Mouse (Mus musculus) small intestine, adult 2 months (tissue): ENCODE measurements around the gene Gm11444. TPM values are rescaled to one million over a fixed set of nuclear protein-coding genes. Genes with fewer than 3 reads are reported as not detected.

Source experiments
- H3K27ac ChIP-seq: fragments of 200-500 bp; 2 replicates; pipeline ENCODE4 v1.5.1; 2012; ENCODE audit warnings: low read depth, low read length, control low read depth, inconsistent platforms; ENCODE audit not compliant: insufficient read depth
- H3K27me3 ChIP-seq: fragments of 200-500 bp; 2 replicates; pipeline ENCODE4 v1.6.1; 2012; ENCODE audit warnings: mild to moderate bottlenecking, moderate library complexity, low read length, inconsistent platforms; ENCODE audit not compliant: control insufficient read depth, insufficient read depth
- H3K36me3 ChIP-seq: fragments of 200-500 bp; 2 replicates; pipeline ENCODE4 v1.6.1; 2012; ENCODE audit warnings: mild to moderate bottlenecking, low read length, control low read depth, inconsistent platforms; ENCODE audit not compliant: control insufficient read depth, insufficient read depth
- H3K4me1 ChIP-seq: fragments of 200-500 bp; 2 replicates; pipeline ENCODE4 v1.6.1; 2012; ENCODE audit warnings: low read length, inconsistent platforms, mixed read lengths; ENCODE audit not compliant: control insufficient read depth, insufficient read depth, insufficient read length
- H3K4me3 ChIP-seq: fragments of 200-500 bp; 2 replicates; pipeline ENCODE4 v1.5.1; 2012; ENCODE audit warnings: low read depth, mild to moderate bottlenecking, control low read depth, inconsistent platforms, low read length, moderate library complexity
- CTCF ChIP-seq: fragments of 200-500 bp; IDR thresholded peaks from 2 replicates; pipeline ENCODE4 v1.5.1; 2012; ENCODE audit warnings: low read depth, mild to moderate bottlenecking, control low read depth, inconsistent platforms, low read length, moderate library complexity, mixed read lengths; ENCODE audit not compliant: insufficient replicate concordance, insufficient read length; ENCODE audit errors: extremely low read depth
- POLR2A ChIP-seq: fragments of 200-500 bp; IDR thresholded peaks from 2 replicates; pipeline ENCODE4 v1.6.1; 2012; ENCODE audit warnings: low read depth, mild to moderate bottlenecking, control low read depth, inconsistent platforms, low read length, moderate library complexity
- WGBS: fragments of 180-500 bp; shearing (Covaris S2); methylation state at CpG from one replicate; pipeline ENCODE4 v1.1.7; 2018; 5-methylcytosine and 5-hydroxymethylcytosine counted together
- polyA plus RNA-seq: library from polyadenylated mRNA; depleted of rRNA; stranded (reverse); fragments of >200 nt; gene quantifications from 2 replicates; pipeline ENCODE4 v1.2.3, GENCODE M21; 2012

The Gm11444 gene
- polyA plus RNA-seq, 1 experiment = not detected

GRCm38 (mm10) chr11:85829520-85830440, 20.4 kb downstream of the Gm11444 start:
- 11% methylated on average over 61 of the region's 61 CpGs for WGBS
- peaks cover 56% of the 10 kb centered on the region for H3K27me3 ChIP-seq
- H3K4me1 ChIP-seq = peaks cover 4% of the 10 kb centered on the region; the same call in 1 of the 2 replicates
- H3K27ac ChIP-seq = peak overlapping the region; percentile 14
- no peaks in the 10 kb centered on the region for H3K36me3 ChIP-seq
- H3K4me3 ChIP-seq = peak overlapping the region; percentile 36
- TF ChIP-seq POLR2A (no peak), CTCF (no peak)

DNA sequence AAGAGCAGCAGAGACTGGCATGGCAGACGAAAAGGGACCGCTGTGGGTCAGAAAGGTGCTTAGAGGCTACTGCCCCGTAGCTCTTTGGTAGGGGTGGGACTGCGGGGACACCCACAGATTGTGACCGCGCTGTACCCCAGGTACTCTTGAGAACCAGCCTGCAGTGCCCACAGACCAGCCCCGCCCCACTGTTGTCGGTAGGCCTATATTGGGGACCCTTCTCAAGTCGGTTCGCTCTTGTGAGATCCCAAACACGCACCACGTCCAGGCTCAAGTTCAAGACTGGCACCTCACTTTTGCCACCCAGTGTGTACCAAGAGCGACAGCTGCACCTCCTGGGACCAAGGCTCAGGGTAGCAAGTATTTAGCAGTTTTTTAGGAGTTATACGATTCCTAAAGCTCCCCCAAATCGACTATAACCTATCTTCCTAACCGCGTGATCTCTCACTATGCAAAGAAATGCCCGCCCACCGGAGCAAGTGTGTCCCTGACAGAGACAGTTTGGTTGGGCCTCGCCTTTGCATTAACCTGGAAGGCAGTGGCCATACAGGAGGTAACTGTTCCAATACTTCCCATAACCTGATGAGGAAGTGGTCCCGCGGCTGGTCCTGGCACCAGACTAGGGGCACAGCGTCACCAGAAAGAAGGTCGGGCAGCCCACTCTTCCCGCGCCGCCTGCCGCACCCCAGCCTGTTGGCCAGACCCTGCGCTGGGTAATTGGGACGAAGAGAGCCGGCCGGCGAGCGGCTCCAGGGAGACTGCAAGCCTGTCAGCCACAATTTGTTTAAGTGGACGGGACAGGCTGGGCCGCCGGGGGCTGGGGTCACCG, 21.2 kb downstream of the Gm11444 start:
- WGBS = 45% methylated on average over 38 of the region's 38 CpGs
- Histone ChIP-seq H3K27ac (0 out of 2 replicates have a peak overlapping the region, but pooled peaks have one; percentile 14), H3K27me3 (peaks cover 47% of the 10 kb centered on the region), H3K36me3 (no peaks in the 10 kb centered on the region), H3K4me1 (peaks cover 4% of the 10 kb centered on the region; the same call in 1 of the 2 replicates), H3K4me3 (peak overlapping the region; percentile 36; the same call in 1 of the 2 replicates)
- no peak for TF ChIP-seq CTCF
- no peak for TF ChIP-seq POLR2A

GRCm38 (mm10) chr11:85827342-85827741, 22.8 kb downstream of the Gm11444 start:
- TF ChIP-seq CTCF = no peak
- no peak for TF ChIP-seq POLR2A
- Histone ChIP-seq H3K27me3 (peaks cover 31% of the 10 kb centered on the region), H3K36me3 (no peaks in the 10 kb centered on the region), H3K4me3 (no peak overlapping the region), H3K4me1 (0 out of 2 replicates have a peak, but pooled peaks cover 3% of the 10 kb centered on the region), H3K27ac (no peak overlapping the region)
- 55% methylated on average over 9 of the region's 9 CpGs for WGBS

DNA sequence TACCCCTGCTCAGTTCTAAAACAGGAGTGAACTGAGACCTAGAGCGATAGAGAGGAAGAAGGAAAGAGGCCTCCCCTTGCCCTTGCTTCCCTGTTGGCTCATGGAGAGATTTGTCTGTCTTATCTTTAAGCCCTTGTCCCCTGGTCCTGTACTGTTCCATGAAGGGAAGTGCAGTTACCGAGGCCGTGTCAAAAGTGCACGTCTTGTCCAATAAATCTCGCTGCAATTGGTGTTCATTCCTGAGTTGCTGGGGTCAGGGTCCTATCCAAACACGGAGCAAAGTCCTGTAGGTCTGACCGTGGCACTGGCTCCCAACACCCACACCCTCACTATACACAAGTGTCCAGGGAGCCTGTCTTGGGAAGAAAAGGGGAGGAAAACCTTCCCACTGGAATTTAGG, 24.3 kb downstream of the Gm11444 start:
- no peak for TF ChIP-seq CTCF
- TF ChIP-seq POLR2A = no peak
- Histone ChIP-seq H3K4me3 (no peak overlapping the region), H3K4me1 (no peaks in the 10 kb centered on the region), H3K27me3 (peaks cover 19% of the 10 kb centered on the region), H3K27ac (no peak overlapping the region), H3K36me3 (no peaks in the 10 kb centered on the region)
- WGBS = 62% methylated on average over 7 of the region's 7 CpGs

- TF ChIP-seq CTCF = no peak
- TF ChIP-seq POLR2A = no peak
- H3K4me3 ChIP-seq = no peak overlapping the region
- no peak overlapping the region for H3K27ac ChIP-seq
- peaks cover 14% of the 10 kb centered on the region for H3K27me3 ChIP-seq
- H3K36me3 ChIP-seq = no peaks in the 10 kb centered on the region
- 89% methylated on average over 10 of the region's 10 CpGs for WGBS
- no peaks in the 10 kb centered on the region for H3K4me1 ChIP-seq
These were observed 25.1 kb downstream of the Gm11444 start for GRCm38 (mm10) chr11:85825031-85825430.

- peaks cover 2% of the 10 kb centered on the region; the same call in 1 of the 2 replicates for H3K27me3 ChIP-seq
- H3K4me1 ChIP-seq = no peaks in the 10 kb centered on the region
- H3K4me3 ChIP-seq = no peak overlapping the region
- TF ChIP-seq POLR2A (no peak), CTCF (no peak)
- H3K27ac ChIP-seq = no peak overlapping the region
- 93% methylated on average over 4 of the region's 4 CpGs for WGBS
- H3K36me3 ChIP-seq = no peaks in the 10 kb centered on the region
These were observed 26.3 kb downstream of the Gm11444 start for GRCm38 (mm10) chr11:85823794-85824193.
